Mouse (Mus musculus): ENCODE measurements around the gene 2310033P09Rik.
A peak's percentile ranks its signal among the peaks of the same experiment; 100 is the strongest.

Gene 2310033P09Rik

GRCm38 (mm10) chr11:59208153-59208831 lies at the start of gene 2310033P09Rik:
2310033P09Rik (plus strand) TSS chr11:59208321.
- peak; percentile 84 to 92 for DNase-seq (ENCODE audit: low read depth in 1 of 2, low spot score in 2 of 2)

DNA sequence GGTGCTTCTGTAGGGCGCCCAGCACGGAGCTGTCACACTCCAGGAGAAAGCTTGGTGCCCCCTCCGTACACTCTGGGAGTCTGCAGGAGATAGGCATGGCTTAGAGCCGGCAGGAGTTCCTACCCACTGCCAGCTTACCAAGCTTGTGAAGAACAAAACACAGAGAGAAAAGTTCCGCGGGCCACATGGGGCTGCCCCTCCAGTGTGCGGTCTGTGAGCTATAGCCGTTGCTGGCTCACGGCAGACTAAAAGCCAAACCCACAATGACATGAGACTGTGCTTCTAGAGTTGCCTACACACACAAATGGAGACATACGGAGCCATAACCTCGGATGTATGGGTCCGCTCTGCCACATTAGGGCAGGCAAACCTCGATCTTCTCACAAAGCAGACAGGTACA lies 49.0 kb upstream of the 2310033P09Rik start:
- no peak for DNase-seq (ENCODE audit: low read depth in 1 of 2, low spot score in 2 of 2)

DNA sequence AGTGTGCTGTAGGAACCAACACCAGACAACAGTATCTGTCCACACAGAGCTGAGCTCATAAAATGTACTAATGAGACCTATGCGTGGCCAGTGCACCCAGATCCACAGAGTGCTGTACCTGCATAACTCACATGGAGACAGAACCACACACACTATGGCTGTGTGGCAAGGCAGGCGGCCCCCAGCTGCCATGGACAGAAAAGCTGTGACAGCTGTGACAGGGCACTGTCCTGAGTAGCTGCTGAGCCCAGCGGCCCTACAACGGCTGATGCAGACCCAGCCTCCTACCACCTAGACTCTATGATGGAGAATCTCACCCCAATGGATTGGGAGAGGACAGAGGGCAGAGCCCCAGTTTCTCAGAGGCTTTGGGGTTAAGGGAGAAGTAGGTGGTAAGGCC lies 48.6 kb upstream of the 2310033P09Rik start:
- DNase-seq (ENCODE audit: low read depth in 1 of 2, low spot score in 2 of 2), result no peak

DNA sequence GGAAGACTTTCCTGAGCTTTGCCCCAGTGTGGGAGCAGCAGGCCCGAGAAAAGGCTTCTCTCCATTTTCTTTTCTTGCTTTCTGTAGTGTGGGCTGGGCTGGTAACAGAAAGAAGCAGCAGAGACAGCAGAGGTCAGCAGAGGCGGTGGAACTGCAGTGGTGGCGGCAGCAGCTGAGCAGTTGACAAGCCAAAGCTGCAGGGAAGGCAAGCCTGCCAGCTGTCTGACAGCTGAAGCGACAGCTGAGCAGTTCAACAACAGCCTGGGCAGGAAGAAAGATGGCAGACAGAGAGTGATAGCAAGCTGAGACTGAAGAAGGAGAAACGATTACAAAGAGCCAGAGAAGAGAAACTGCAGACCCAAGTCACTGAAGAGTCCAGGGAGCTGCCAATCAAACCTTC lies 46.7 kb upstream of the 2310033P09Rik start:
- DNase-seq (ENCODE audit: low read depth in 1 of 2, low spot score in 2 of 2), result no peak

DNA sequence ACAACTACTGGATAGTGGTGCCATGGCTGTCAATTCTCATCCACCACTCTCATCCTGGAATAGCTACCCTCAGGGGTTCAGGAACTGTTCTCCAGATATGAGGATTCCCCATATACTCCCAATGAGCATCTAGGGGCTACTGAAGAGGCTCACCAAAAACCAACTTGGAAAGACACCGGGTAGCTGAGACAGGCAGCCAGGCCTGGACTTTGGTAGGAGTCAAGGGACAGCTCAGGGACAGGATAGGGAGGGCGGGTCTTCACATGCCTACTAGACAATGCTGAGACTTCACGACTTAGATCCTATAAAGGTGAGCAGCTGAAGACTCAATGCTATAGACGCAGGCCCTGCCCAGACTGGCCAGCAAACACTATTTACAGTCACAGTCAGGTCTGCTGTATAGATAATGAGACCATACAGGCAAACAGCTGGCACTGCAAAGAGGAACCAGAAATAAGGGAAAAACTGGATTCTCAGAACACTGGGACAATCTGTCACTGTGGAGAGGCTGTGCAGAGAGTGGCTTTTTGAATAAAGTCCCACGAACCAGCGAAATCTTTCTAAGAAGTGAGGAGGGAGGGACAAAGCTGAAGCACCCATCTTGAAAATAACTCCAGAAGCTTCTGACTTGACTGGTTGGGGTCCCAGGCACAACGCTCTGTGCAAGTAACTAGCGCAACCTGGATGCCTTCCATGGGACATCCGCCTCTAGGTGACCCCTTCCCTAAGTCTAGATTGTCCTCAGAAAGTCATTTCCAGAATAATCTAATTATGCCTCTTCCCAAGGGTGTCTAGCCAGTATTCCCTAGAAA lies 45.5 kb upstream of the 2310033P09Rik start:
- DNase-seq (ENCODE audit: low read depth in 1 of 2, low spot score in 2 of 2), result no peak

DNA sequence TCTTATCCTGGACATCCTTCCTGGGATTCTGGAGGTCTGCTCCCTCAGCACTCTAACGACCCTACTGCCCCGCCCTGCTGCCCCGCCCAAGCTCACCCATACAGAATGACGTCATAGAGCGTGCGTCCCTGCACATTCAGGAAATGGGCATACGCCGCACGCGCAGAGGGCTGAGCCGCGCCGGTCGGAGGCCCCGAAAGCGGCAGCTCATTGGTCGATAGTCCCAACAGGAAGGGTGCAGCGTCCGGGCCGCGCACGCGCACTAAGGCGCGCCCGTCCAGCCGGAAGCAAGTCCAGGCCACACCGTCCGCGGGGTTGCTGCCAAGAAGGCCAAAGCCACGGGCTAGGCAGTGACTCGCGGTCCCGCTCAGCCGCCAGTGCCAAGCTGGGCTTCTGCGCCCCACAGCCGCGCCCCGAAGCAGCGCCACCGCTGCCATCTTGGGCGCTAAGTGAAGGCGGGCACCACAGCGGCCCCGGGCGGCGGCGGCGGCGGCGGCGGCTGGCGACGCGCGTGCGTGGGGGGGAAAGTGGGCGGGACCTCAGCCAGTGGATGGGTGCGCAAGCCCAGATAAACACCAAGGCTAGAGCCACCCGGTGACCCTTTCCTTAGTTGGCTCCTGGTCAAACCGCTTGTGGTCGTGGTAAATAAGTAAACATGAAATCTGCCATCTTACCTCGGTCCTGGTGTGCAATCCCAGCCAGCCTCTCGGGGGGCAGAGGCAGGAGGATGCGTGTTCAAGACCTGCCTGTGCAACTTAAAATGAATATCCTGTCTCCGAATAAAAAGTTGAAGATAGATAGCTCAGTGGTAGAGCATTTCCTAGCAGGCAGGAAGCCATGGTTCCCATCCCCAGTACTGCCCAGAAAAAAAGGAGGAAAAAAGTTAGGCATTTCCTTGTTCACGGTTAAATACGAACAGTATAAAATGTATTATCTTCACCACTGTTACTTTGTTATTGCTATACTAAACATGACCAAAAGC lies 44.6 kb upstream of the 2310033P09Rik start, which contains the start of gene Iba57:
TSS of gene Iba57 (minus strand) at position 485 of the 982 bp plus-strand sequence.
- peak; percentile 95 to 97 for DNase-seq (ENCODE audit: low read depth in 1 of 2, low spot score in 2 of 2)

DNA sequence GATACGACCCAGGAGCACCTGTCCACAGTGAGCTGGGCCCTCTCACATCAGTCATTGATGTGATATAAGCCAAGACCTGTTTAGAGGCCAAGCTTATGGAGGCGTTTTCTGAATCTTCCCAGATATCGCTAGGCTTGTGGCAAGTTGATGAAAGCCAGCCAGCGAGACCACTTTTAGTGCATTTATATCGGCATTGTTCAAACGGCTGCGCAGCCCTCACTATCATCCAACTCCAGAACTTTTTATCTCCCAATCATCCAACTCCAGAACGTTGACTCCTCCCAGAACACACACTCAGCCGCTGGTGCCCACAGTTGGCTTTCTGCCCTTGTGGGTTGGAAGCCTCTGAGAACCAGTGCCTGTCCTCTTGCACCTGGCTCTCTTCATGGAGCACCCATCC lies 43.7 kb upstream of the 2310033P09Rik start:
- DNase-seq (ENCODE audit: low read depth in 1 of 2, low spot score in 2 of 2), result no peak

GRCm38 (mm10) chr11:59165616-59166241 lies 42.4 kb upstream of the 2310033P09Rik start:
- no peak for DNase-seq (ENCODE audit: low read depth in 1 of 2, low spot score in 2 of 2)

GRCm38 (mm10) chr11:59169807-59170206 lies 38.3 kb upstream of the 2310033P09Rik start:
- DNase-seq (ENCODE audit: low read depth in 1 of 2, low spot score in 2 of 2), result no peak

DNA sequence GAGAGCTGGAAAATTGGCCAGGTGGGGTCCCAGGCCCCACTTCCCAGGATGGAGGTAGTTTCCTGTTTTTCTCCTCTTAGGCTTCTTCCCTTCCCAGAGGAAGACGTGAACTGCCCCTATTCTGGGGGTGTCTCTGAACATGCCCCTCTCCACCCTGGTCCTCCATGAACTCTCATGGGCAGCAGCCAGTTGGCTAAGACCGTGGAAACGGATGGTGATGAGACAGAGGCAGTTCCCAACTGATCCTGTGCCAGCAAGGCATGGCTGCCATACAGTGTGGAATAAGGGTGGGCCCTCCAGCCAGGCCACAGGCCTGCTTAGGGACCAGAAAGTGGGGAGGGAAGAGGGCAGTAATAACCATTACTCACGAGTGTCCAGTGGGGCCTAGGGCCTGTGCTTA lies 37.6 kb upstream of the 2310033P09Rik start:
- no peak for DNase-seq (ENCODE audit: low read depth in 1 of 2, low spot score in 2 of 2)

DNA sequence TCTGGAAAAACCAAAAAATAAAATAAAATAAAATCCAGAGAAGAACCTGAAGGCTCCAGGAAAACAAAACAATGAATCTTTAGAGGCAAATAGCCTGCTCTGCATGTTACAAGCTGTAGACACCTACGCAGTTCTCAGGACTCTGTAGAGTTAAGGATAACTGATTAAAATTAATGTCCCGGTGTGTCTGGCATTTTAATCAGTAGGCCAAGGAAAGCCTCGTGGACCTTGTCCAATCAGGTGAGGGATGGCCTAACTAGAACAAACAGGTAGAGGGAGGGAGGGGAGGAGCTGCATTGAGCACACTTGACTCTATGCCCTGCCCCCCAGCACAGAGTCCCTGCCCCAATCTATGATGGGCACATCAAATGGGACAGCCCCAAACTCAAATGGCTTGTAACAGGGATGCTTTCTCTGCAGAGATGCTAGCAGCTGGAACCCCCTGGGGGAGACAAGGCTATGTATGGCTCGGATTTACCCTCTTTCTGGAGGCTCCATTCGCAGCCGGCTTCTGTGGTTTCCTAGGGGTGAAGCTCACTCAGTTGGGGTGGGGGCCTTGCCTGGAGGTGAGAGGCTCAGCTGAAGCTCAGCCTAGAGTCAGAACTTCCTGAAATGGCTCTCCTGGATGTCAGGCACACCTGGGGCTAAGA lies 33.8 kb upstream of the 2310033P09Rik start:
- DNase-seq (ENCODE audit: low read depth in 1 of 2, low spot score in 2 of 2), result no peak

GRCm38 (mm10) chr11:59176475-59176874 lies 31.6 kb upstream of the 2310033P09Rik start:
- DNase-seq (ENCODE audit: low read depth in 1 of 2, low spot score in 2 of 2), result no peak

- DNase-seq (ENCODE audit: low read depth in 1 of 2, low spot score in 2 of 2), result no peak
Observed at GRCm38 (mm10) chr11:59176921-59177320, 31.2 kb upstream of the 2310033P09Rik start.

DNA sequence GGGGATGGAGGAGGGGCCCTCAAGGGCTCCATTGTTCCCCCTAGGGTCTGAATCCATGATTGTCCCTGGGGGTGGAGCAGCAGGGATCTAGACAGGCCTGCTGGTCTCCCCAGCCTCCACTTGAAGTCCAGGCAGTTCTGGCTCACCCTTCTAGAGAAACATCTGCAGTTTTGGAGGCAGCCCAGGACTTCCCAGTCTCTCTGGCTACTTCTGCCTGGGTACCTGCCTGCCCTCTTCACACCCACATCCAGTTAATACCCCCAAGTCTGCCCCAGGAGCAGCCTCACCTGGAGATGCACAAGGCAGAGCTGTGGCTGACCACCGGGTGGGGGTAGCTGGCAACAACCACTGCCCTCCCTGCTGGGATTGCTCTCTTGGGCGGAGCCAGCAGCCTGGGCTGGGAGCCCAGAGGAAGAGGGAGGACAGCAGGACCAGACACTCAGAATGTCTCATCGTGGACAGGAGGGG lies 25.2 kb upstream of the 2310033P09Rik start, which contains the start of gene Gjc2:
TSS of gene Gjc2 (minus strand) at position 350 of the 468 bp plus-strand sequence.
- no peak for DNase-seq (ENCODE audit: low read depth in 1 of 2, low spot score in 2 of 2)

- DNase-seq (ENCODE audit: low read depth in 1 of 2, low spot score in 2 of 2), result no peak
Observed at GRCm38 (mm10) chr11:59183821-59184220, 24.3 kb upstream of the 2310033P09Rik start.

GRCm38 (mm10) chr11:59185490-59185889 lies 22.6 kb upstream of the 2310033P09Rik start:
- no peak for DNase-seq (ENCODE audit: low read depth in 1 of 2, low spot score in 2 of 2)

DNA sequence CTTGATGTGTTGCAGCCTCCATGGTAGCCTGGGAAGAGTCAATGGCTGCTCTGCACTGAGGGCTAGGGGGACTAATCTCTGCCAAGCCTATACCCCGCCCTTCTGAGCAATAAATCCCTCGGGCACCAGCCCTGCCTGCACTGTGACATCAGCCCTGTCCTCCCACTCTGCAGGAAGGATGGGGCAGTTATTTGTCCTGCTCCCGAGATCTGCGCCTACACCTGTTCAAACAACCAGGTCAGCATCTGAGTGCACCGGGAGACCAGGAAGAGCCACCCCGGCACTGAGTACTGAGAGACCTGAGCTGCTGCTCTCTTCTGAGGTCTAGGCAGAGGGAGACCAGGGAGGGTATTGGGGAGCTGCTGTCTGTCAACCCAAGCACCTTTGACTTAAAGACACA lies 20.4 kb upstream of the 2310033P09Rik start:
- no peak for DNase-seq (ENCODE audit: low read depth in 1 of 2, low spot score in 2 of 2)

DNA sequence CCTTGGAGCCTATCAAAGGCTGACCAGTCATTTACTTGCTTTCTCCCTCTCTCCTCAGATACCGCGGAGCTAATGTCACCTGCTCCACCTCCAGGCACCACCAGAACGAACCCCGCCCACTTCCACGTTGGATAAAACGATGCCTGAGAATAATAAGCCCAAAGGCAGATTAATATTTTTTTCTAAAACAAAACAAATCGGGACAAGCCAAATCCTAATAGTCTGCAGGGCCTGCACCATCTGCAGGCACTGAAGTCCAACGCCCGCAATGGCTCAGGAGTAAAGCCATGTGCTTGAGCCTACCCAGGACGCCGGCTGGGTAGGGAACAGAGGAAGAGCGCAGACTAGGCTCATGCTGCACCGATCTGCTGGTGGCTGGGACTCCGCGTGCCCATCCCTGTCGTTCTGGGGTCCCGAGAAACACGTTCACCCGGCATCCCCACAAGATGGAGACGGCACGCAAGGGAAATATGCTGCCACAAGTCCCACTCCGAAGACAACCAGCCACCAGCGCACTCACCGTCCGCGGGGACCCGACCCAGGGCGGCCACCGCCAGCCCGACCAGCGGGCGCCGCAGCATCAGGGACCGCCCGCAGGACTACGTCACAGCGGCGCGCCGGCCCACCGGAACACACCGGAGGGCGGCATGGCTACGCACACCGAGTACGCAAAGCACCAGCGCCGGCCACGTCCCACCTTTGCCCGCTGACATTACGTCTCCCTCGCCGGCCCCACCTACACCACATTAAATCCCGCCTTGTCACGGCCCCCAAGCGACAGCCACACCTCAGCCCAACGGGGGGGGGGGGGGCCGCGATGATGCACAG lies 16.7 kb upstream of the 2310033P09Rik start:
- peak; percentile 59 to 78 for DNase-seq (ENCODE audit: low read depth in 1 of 2, low spot score in 2 of 2)

GRCm38 (mm10) chr11:59192059-59192386 lies 16.1 kb upstream of the 2310033P09Rik start, which contains the start of gene Guk1:
Guk1 (minus strand) TSS chr11:59192212.
- DNase-seq (ENCODE audit: low read depth in 1 of 2, low spot score in 2 of 2), result no peak

Measured in monocyte, adult 2 months (primary cell).